Mouse (Mus musculus) spleen, postnatal 4 days (tissue): ENCODE measurements around the gene Slc13a3.

Experiments used
- DNase-seq, 2 experiments: peaks; one replicate each; pipeline ENCODE4 v3.0.0; 2022; ENCODE audit warnings: low spot score in 2 of 2

Slc13a3 gene

GRCm38 (mm10) chr2:165414321-165414720, 58.7 kb downstream of the Slc13a3 start:
- no peak for DNase-seq

DNA sequence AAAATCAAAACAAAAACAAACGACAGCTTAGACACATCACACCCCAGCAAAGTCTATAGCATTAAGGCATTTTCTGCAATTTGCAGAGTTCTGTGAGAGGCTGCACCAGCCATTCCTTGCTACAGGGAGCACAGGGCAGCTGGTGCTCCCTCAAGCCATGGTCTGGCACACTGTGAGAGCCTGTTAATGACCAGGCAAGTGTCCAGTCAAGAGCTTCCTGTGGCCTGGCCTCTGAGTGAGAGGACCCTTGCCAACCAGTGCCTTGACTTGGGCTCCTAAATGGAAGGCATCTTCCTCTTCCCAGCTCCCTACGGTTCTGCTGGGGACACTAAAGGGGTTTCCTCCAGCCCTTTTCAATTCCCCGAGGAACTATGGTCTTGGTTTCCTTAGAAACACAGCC, 59.1 kb downstream of the Slc13a3 start:
- DNase-seq, result no peak

GRCm38 (mm10) chr2:165407700-165408301, 65.2 kb downstream of the Slc13a3 start:
- DNase-seq, result peak; percentile 35 to 77

GRCm38 (mm10) chr2:165405351-165405750, 67.7 kb downstream of the Slc13a3 start:
- DNase-seq, result no peak

GRCm38 (mm10) chr2:165404951-165405350, 68.1 kb downstream of the Slc13a3 start:
- DNase-seq, result no peak

- no peak for DNase-seq
Measured at GRCm38 (mm10) chr2:165398164-165398785, 74.8 kb downstream of the Slc13a3 start.

- DNase-seq, result no peak
Measured at GRCm38 (mm10) chr2:165397502-165398163, 75.4 kb downstream of the Slc13a3 start.

GRCm38 (mm10) chr2:165396831-165397501, 76.1 kb downstream of the Slc13a3 start:
- DNase-seq, result no peak

DNA sequence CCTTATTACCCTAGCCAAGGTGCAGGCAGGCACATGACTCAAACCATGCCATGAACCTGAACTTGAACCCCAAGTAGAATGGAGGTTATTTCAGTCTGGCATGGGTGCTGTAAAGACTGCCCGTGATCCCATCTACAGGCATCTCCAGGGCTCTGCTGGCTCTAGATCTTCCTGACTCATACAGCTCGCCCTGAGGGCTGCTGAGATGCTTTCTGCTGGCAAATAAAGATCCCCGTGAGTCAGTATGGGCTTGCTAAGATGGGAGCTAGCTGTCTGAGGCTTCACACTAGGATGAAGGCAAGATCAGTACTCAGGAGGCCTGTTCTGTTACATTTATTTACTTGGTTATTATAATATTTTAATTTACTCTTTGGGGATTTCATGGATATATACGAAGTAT, 80.9 kb downstream of the Slc13a3 start:
- no peak for DNase-seq

- DNase-seq, result no peak
Measured at GRCm38 (mm10) chr2:165391561-165391960, 81.5 kb downstream of the Slc13a3 start.

- no peak for DNase-seq
Measured at GRCm38 (mm10) chr2:165389299-165389952, 83.6 kb downstream of the Slc13a3 start.

DNA sequence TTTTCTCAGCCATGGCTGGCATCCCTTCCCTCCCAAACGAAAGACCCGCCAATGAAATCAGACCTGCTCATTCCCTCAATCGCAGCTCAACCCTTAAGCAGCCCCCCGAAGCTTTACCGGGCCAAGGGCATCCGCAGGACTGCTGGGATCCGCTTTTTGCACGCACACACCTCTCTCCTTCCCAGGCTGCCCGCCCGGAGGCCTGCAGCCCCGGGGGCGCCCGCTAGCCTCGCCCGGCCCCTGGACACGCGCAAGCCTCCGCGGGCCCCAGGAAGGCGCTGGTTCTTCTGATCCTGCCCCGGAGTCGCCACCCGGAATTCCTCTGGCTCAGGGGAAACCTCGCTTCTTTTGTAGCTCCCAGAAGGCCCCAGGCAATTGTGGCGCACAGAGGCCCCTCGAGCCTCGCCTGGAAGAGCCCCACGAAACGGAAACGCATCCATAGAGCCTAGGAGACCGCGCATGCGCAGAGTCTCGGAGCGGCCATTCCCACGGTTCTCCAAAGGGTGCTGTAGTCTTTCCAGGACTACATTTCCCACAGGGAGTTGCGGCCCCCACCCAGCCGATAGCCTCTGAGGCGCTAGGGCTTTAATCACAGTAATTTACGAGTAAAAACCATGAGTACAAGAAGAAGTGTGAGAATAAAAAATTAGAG, 85.1 kb downstream of the Slc13a3 start, which contains the start of gene Zfp334:
Zfp334 (minus strand) TSS at position 416 of the 652 bp plus-strand sequence.
- DNase-seq, result peak in 1 of 2 experiments; percentile 36

DNA sequence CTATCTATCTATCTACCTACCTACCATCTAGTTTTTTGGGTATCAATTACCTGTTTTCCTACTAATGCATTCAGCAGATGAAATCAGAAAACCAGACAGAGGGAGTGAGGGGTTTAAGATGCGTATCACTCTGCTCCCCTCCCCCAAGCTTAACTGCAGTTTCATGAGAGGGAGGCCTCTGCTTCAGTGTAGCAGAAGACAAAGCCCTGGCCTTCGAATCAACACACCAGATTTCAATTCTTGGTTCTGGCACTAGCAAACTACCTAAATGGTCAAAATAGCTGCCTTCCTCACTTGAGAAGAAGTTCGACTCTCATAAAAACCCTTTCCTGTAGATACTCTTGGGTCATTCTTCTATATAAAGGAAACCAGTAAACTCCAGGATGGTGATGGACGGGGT, 85.7 kb downstream of the Slc13a3 start:
- no peak for DNase-seq

DNA sequence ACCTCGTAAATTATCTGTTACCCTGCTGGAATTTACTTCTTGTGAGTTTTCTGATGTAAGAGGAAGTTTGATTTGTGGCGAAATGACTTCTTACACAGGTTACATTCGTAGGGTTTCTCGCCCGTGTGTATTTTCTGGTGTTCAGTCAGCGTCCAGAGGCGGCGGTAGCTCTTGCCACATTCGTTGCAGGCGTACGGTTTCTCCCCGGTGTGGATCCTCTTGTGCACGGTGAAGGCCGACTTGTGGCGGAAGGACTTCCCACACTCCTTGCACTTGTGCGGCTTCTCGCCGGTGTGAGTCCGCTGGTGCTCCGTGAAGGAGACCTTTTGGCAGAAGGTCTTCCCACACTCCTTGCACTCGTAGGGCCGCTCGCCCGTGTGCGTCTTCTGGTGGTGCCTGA, 93.0 kb downstream of the Slc13a3 start:
- no peak for DNase-seq

DNA sequence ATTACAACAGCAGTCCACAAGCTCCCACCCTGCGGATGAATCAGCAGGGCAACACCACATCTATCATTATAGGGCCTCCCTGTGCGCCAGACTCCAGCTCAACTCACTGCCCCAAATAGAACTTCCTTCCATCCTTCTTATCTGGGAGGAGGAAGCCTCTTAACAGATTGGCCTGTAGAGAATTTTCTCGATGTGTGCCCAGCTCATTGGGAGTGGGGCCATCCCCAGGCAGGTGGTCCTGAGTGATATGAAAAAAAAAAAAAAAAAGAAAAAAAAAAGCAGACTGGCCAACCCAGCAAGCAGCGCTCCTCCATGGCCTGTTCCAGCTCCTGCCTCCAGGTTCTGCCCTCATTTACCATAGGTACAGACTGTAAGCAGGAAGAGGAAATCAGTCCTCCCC, 97.0 kb downstream of the Slc13a3 start:
- no peak for DNase-seq

DNA sequence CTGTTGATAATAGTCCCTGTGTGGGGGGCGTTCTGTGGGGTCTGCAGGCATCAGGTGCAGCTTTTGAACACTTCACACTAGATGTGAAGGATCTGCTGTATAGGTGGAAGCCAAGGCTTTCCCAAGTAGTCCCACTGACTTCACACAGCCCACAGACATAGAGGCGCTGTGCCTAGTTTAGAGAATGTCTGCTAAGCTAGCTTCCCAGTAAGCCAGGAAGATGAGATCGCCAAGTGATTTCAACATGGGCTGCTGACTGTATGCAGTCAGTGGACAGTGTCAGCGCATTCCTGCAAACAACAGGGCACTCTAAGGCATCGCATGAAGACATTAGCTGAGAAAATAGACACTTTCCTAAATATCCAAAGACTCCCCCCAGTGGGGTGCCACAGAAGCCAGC, 97.6 kb downstream of the Slc13a3 start:
- no peak for DNase-seq

DNA sequence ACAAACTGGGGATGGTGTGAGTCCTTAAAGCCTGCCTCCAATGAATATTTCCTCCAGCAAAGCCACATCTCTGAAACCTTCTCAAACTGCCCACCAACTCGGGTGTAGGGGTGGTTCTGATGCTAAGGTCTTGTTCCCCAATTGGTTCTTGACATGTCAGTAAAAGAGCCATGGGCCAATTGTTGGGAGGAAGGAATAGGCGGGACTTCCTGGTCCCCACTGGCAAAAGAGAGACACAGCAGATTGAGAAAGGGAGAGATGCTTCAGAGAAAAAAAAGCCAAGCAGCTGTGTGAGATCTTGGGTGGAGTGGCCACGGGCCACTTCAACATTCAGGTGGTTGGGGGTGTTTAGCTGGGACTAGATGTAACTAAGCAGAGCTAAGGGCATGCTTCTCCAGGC, 102.0 kb downstream of the Slc13a3 start:
- no peak for DNase-seq

DNA sequence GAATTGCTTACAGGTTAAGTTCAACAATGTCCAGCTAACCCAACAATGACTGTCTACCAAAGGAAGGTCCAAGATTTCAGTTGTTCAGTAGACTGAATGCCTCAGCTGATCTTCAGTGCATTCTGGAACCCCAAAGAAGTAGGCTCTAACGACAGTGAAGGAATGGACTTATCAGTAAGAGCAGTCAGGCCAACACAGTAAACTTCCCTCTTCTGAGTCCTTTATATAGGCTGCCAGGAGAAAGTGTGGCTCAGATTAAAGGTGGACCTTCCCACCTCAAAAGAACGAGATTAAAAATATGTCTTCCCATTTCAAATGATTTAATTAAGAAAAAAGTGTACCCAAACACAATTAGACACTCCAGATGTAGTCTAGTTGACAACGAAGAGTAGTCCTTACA, 102.7 kb downstream of the Slc13a3 start:
- DNase-seq, result no peak

DNA sequence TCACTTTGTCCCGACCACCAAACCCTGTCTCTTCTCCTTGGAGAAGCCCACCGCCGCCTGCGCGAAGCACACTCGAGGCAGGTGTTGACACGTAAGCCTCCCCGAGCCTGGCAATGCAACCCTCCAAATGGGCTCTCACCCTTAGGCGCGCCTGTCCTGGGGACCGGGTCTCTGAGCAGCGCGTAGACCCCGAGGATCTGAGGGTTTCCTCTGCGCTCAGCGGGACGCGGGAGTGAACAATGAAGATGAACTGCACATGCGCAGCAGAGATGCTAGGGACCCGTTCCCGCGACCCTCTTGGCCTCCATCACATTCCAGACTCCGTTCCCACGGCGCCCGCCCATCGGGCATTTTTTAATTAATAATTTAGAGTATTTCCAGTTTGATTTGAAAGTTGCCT, 104.5 kb downstream of the Slc13a3 start, which contains the start of gene Zfp663:
Zfp663 (minus strand) TSS at position 234 of the 400 bp plus-strand sequence.
- no peak for DNase-seq

DNA sequence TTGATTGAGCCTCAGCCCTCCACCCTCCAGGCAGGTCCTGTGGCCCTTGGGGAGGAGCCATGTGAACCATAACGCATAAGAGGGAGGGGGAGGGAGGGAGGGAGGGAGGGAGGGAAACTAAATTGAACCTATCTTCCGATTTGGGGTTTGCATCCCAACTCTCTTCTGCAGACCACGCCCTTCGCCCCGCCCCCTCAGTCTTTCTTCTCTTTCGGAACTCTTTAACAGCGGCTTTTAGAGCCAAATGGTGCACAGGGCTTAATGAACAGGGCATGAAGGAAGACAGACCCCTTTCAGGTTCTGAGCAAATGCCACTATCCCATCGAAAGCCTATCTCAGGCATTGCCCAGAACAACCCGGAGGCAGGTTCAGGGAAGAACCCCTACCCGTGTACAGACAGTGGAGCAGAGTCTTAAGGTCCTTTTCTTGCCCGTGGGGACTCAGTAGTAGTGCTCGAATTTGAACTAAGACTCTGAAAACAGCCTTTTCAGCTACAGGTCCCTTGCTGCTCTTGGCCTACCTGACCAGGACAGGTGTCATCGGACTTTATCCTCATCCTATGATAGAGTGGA, 105.1 kb downstream of the Slc13a3 start:
- no peak for DNase-seq

DNA sequence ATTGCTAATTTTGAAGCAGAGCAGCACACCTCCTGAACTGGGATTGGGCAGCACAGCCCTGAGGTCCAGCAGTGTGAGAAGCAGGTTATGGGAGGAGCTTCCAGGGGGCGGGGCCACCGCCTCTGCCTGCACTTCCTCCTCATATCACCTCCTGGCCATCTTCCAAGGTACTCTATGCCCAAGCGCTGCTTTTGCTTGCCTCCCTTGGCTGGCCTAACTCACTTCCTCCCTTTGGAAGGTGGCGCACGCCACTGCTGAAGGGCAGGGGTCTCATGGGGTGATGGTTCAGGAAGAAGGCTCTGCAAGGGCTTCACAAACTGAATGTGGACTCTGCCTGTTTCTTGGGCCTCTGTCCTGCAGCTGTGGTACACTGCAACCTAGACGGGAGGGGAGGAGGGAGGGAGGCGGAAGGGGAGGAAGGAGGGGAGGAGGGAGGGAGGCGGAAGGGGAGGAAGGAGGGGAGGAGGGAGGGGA, 105.9 kb downstream of the Slc13a3 start:
- DNase-seq, result no peak
